In the genomic region with DNA sequence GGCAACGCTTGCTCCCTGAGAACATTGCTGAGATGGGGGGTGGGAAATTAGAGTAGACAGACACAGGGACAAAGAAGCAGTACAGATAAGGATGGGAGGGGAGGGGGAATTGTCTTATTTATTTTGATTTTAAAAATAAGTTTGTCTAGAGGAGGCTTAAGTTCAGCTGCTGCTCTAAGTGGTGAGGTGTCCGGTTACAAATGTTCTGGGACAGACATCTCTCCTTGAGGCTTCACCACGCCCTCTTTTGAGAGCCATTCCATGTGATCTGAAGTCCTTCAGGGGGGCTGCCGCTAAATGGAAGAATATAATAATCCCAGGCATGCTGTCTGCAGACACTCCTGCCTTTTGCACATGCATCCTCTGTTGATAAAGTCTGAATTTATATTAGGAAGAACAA, we compare ENCODE assay signal across 18 mouse cellular contexts.
DNase-seq lines count a peak whose midpoint lies in the region; ATAC-seq and TF ChIP-seq lines count a peak whose summit lies in the region.
"Had no signal": no experiment of that assay in that cellular context is flagged by ENCODE, and none has a peak within 500 bp of the region (broad histone marks: within the 10 kb centered on the region; RNA-seq: fewer than 3 reads in every experiment).

No protein-coding gene starts in this region.

- H3K27me3 ChIP-seq in heart, embryonic 15.5 days = no peaks in the 10 kb centered on the region
- H3K27me3 ChIP-seq in heart, embryonic 11.5 days (ENCODE audit: control insufficient read depth, insufficient read depth, low read length) = no peaks in the 10 kb centered on the region
- no peaks in the 10 kb centered on the region for H3K27me3 ChIP-seq in midbrain, embryonic 11.5 days (ENCODE audit: control insufficient read depth, insufficient read depth, low read length)
- no peaks in the 10 kb centered on the region for H3K27me3 ChIP-seq in midbrain, postnatal 0 days (ENCODE audit: insufficient read depth, low read length)
- no peaks in the 10 kb centered on the region for H3K27me3 ChIP-seq in stomach, embryonic 16.5 days (ENCODE audit: control insufficient read depth, insufficient read depth, low read length)
- peaks cover 12% of the 10 kb centered on the region; the same call in 1 of the 2 replicates for H3K27me3 ChIP-seq in forebrain, embryonic 10.5 days (ENCODE audit: poor library complexity, severe bottlenecking)
- H3K27me3 ChIP-seq: liver, embryonic 15.5 days; neural tube, embryonic 13.5 days had no signal

- peaks cover 29% of the 10 kb centered on the region for H3K4me1 ChIP-seq in heart, embryonic 15.5 days (replicated peaks)
- peaks cover 14% of the 10 kb centered on the region for H3K4me1 ChIP-seq in heart, embryonic 11.5 days (ENCODE audit: control insufficient read depth, insufficient read depth, low read length)
- H3K4me1 ChIP-seq in midbrain, embryonic 11.5 days (ENCODE audit: control insufficient read depth, insufficient read depth, low read length) = no peaks in the 10 kb centered on the region; the same call in 1 of the 2 replicates
- H3K4me1 ChIP-seq in midbrain, postnatal 0 days (ENCODE audit: insufficient read depth, low read length) = no peaks in the 10 kb centered on the region
- peaks cover 8% of the 10 kb centered on the region; the same call in 1 of the 2 replicates for H3K4me1 ChIP-seq in stomach, embryonic 16.5 days (ENCODE audit: control insufficient read depth, insufficient read depth, low read length)
- peaks cover 12% of the 10 kb centered on the region for H3K4me1 ChIP-seq in forebrain, embryonic 10.5 days
- H3K4me1 ChIP-seq: liver, embryonic 15.5 days; neural tube, embryonic 13.5 days had no signal

- TF ChIP-seq CTCF in midbrain, postnatal 0 days (IDR thresholded peaks at IDR 0.05) = no peak

- no peak for ATAC-seq in heart, embryonic 15.5 days (replicated peaks; ENCODE audit: insufficient number of reproducible peaks, insufficient read depth, low FRiP score, low read depth)
- no peak for ATAC-seq in heart, embryonic 11.5 days (replicated peaks; ENCODE audit: insufficient number of reproducible peaks, low FRiP score, low TSS enrichment)
- no peak for ATAC-seq in midbrain, embryonic 11.5 days (ENCODE audit: low FRiP score)
- ATAC-seq in midbrain, postnatal 0 days (ENCODE audit: low FRiP score) = no peak
- ATAC-seq in stomach, embryonic 16.5 days (ENCODE audit: insufficient read depth, low FRiP score) = peak; percentile 50; the same call in 1 of the 2 replicates
- ATAC-seq: activated CD4-positive, CD25-positive, alpha-beta regulatory T cell, adult 4 months; forebrain, embryonic 14.5 days; hindbrain, embryonic 16.5 days had no signal

- H3K27ac ChIP-seq in heart, embryonic 15.5 days = 0 out of 2 replicates have a peak overlapping the region, but pooled peaks have one; percentile 2
- H3K27ac ChIP-seq in heart, embryonic 11.5 days (ENCODE audit: low read depth, low read length) = no peak overlapping the region
- no peak overlapping the region for H3K27ac ChIP-seq in midbrain, embryonic 11.5 days (ENCODE audit: low read depth, low read length)
- H3K27ac ChIP-seq in midbrain, postnatal 0 days (ENCODE audit: low read depth, low read length) = no peak overlapping the region
- H3K27ac ChIP-seq in stomach, embryonic 16.5 days (ENCODE audit: low read length) = no peak overlapping the region
- H3K27ac ChIP-seq in forebrain, embryonic 10.5 days = no peak overlapping the region
- H3K27ac ChIP-seq: liver, embryonic 15.5 days; neural tube, embryonic 13.5 days had no signal

- H3K9ac ChIP-seq in heart, embryonic 15.5 days = no peak overlapping the region
- no peak overlapping the region for H3K9ac ChIP-seq in heart, embryonic 11.5 days (ENCODE audit: low read depth, low read length)
- no peak overlapping the region for H3K9ac ChIP-seq in midbrain, embryonic 11.5 days (ENCODE audit: low read length)
- H3K9ac ChIP-seq in midbrain, postnatal 0 days (replicated peaks; ENCODE audit: low read length, poor library complexity, severe bottlenecking) = no peak overlapping the region
- no peak overlapping the region for H3K9ac ChIP-seq in stomach, embryonic 16.5 days (ENCODE audit: low read length)
- H3K9ac ChIP-seq: liver, embryonic 15.5 days; neural tube, embryonic 13.5 days had no signal

- H3K9me3 ChIP-seq in heart, embryonic 15.5 days (replicated peaks) = no peaks in the 10 kb centered on the region
- H3K9me3 ChIP-seq in heart, embryonic 11.5 days (replicated peaks; ENCODE audit: control insufficient read depth, low read length) = no peaks in the 10 kb centered on the region; the same call in 1 of the 2 replicates
- no peaks in the 10 kb centered on the region for H3K9me3 ChIP-seq in midbrain, embryonic 11.5 days (ENCODE audit: control insufficient read depth, low read length)
- 0 out of 2 replicates have a peak, but pooled peaks cover 8% of the 10 kb centered on the region for H3K9me3 ChIP-seq in midbrain, postnatal 0 days (ENCODE audit: low read length)
- peaks cover 3% of the 10 kb centered on the region for H3K9me3 ChIP-seq in stomach, embryonic 16.5 days (replicated peaks; ENCODE audit: control insufficient read depth, low read length)
- H3K9me3 ChIP-seq in forebrain, embryonic 10.5 days = peaks cover 14% of the 10 kb centered on the region
- H3K9me3 ChIP-seq: liver, embryonic 15.5 days had no signal

- H3K4me2 ChIP-seq in heart, embryonic 15.5 days = 0 out of 2 replicates have a peak overlapping the region, but pooled peaks have one; percentile 0
- H3K4me2 ChIP-seq in heart, embryonic 11.5 days = no peak overlapping the region
- H3K4me2 ChIP-seq in midbrain, embryonic 11.5 days = no peak overlapping the region
- no peak overlapping the region for H3K4me2 ChIP-seq in midbrain, postnatal 0 days (ENCODE audit: low read depth, low read length, poor library complexity, severe bottlenecking)
- no peak overlapping the region for H3K4me2 ChIP-seq in stomach, embryonic 16.5 days (ENCODE audit: low read depth, low read length)
- H3K4me2 ChIP-seq: liver, embryonic 15.5 days; neural tube, embryonic 13.5 days had no signal

- H3K4me3 ChIP-seq in heart, embryonic 15.5 days = no peak overlapping the region
- H3K4me3 ChIP-seq in heart, embryonic 11.5 days (ENCODE audit: low read depth, low read length) = no peak overlapping the region
- no peak overlapping the region for H3K4me3 ChIP-seq in midbrain, embryonic 11.5 days (ENCODE audit: low read depth, low read length)
- H3K4me3 ChIP-seq in midbrain, postnatal 0 days (ENCODE audit: low read depth, low read length) = no peak overlapping the region
- H3K4me3 ChIP-seq in stomach, embryonic 16.5 days (replicated peaks; ENCODE audit: low read length) = no peak overlapping the region
- H3K4me3 ChIP-seq in forebrain, embryonic 10.5 days = no peak overlapping the region
- H3K4me3 ChIP-seq: liver, embryonic 15.5 days; neural tube, embryonic 13.5 days had no signal

- peak; percentile 48 for DNase-seq in embryo, embryonic 10.5 days (ENCODE audit: low spot score)
- DNase-seq in embryo, embryonic 9.5 days (ENCODE audit: extremely low spot score) = no peak
- peak; percentile 82 for DNase-seq in midbrain, embryonic 11.5 days (ENCODE audit: low spot score, missing footprints)
- DNase-seq in midbrain, postnatal 0 days (ENCODE audit: low spot score) = no peak
- no peak for DNase-seq in forebrain, embryonic 10.5 days (ENCODE audit: extremely low spot score, low spot score)
- DNase-seq: cerebellum, postnatal 14 days; kidney, adult 11 months; layer of hippocampus, postnatal 36 days; left cerebral cortex, postnatal 4 days; thymus, postnatal 36 days had no signal

- 26% methylated on average over 4 of the region's 4 CpGs for WGBS in heart, embryonic 15.5 days
- WGBS in heart, embryonic 11.5 days (ENCODE audit: insufficient replicate concordance) = 38% methylated on average over 4 of the region's 4 CpGs
- 69% methylated on average over 4 of the region's 4 CpGs for WGBS in midbrain, embryonic 11.5 days
- 63% methylated on average over 4 of the region's 4 CpGs for WGBS in midbrain, postnatal 0 days
- WGBS in stomach, embryonic 16.5 days = 35% methylated on average over 4 of the region's 4 CpGs
- WGBS in forebrain, embryonic 10.5 days = 77% methylated on average over 4 of the region's 4 CpGs

- no peaks in the 10 kb centered on the region for H3K36me3 ChIP-seq in heart, embryonic 15.5 days
- H3K36me3 ChIP-seq in heart, embryonic 11.5 days (ENCODE audit: control insufficient read depth, insufficient read depth, low read length) = no peaks in the 10 kb centered on the region
- no peaks in the 10 kb centered on the region for H3K36me3 ChIP-seq in midbrain, embryonic 11.5 days (ENCODE audit: control insufficient read depth, insufficient read depth, low read length)
- H3K36me3 ChIP-seq in midbrain, postnatal 0 days (ENCODE audit: insufficient read depth, low read length) = no peaks in the 10 kb centered on the region
- H3K36me3 ChIP-seq in stomach, embryonic 16.5 days (ENCODE audit: control insufficient read depth, insufficient read depth, low read length) = no peaks in the 10 kb centered on the region
- H3K36me3 ChIP-seq in forebrain, embryonic 10.5 days (replicated peaks) = no peaks in the 10 kb centered on the region
- H3K36me3 ChIP-seq: liver, embryonic 15.5 days; neural tube, embryonic 13.5 days had no signal

Comparison
In these comparisons a context has a peak if more than half of its experiments do, and no peak if none do; other contexts are left out.
1. DNase-seq: peak in embryo, embryonic 10.5 days (single experiment) and midbrain, embryonic 11.5 days (single experiment); none in embryo, embryonic 9.5 days (single experiment), midbrain, postnatal 0 days (single experiment) and forebrain, embryonic 10.5 days (single experiment).